Mouse (Mus musculus): ENCODE measurements around the gene Rora. TPM values are rescaled to one million over a fixed set of nuclear protein-coding genes. Genes with fewer than 3 reads are reported as not detected.
A peak's percentile ranks its signal among the peaks of the same experiment; 100 is the strongest.

Gene Rora
- polyA plus RNA-seq, 1 experiment from 2014 or later = 9.4 TPM

DNA sequence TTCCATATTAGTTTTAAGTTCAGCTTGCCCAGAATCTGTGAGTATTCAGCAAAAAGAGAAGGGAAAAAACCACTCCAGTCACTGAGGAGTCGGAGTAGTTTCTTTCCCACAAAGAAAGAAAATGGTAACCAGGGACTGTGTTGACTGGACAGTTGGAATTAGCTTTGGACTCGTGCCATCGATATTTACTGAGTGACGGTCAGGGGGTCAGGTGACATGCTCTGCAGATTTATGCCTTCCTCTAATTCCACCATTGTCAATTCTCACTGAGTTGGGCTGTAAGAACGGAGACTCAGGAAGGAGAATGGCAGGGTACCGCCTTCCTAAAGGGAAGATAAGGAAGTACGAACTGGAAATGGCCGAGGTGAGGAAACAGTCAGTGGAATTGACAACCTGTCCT is 670.2 kb downstream of the Rora start:
- no peak for ATAC-seq (ENCODE audit: low FRiP score, low TSS enrichment)
- Histone ChIP-seq H3K9me3 (ENCODE audit: low read length) (no peaks in the 10 kb centered on the region), H3K4me2 (replicated peaks; ENCODE audit: low read depth, low read length) (no peak overlapping the region), H3K4me3 (ENCODE audit: low read length) (no peak overlapping the region), H3K27me3 (ENCODE audit: insufficient read depth, low read length) (no peaks in the 10 kb centered on the region), H3K27ac (ENCODE audit: low read length) (peak overlapping the region; percentile 65), H3K9ac (replicated peaks; ENCODE audit: low read length) (no peak overlapping the region), H3K36me3 (ENCODE audit: insufficient read depth, low read length) (no peaks in the 10 kb centered on the region), H3K4me1 (ENCODE audit: insufficient read depth, low read length) (peaks cover 20% of the 10 kb centered on the region; the same call in 1 of the 2 replicates)
- WGBS = 36% methylated on average over 8 of the region's 8 CpGs

DNA sequence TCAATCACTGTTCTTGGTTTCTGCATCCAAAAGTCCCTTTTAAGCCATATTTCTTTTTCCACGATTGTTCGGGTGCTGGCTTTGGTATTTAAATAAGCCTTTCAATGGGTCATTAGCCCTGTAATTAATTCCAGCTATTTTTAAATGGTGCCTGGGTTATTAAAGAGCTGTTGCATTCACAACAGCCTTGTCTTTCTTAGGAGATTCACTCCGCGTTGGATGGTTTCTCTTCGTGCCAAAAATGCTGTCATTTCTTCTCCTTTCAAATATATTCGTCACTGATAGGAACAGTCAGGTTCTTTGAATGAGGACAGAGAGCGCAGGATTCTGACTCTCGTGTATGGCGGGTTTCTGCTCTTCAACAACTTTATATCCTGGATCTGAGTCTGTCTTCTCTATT is 673.5 kb downstream of the Rora start:
- Histone ChIP-seq H3K9ac (replicated peaks; ENCODE audit: low read length) (no peak overlapping the region), H3K4me2 (replicated peaks; ENCODE audit: low read depth, low read length) (no peak overlapping the region), H3K4me1 (ENCODE audit: insufficient read depth, low read length) (peaks cover 8% of the 10 kb centered on the region; the same call in 1 of the 2 replicates), H3K36me3 (ENCODE audit: insufficient read depth, low read length) (no peaks in the 10 kb centered on the region), H3K27ac (ENCODE audit: low read length) (no peak overlapping the region), H3K4me3 (ENCODE audit: low read length) (no peak overlapping the region), H3K27me3 (ENCODE audit: insufficient read depth, low read length) (no peaks in the 10 kb centered on the region), H3K9me3 (ENCODE audit: low read length) (no peaks in the 10 kb centered on the region; the same call in 1 of the 2 replicates)
- 61% methylated on average over 9 of the region's 9 CpGs for WGBS
- no peak for ATAC-seq (ENCODE audit: low FRiP score, low TSS enrichment)

DNA sequence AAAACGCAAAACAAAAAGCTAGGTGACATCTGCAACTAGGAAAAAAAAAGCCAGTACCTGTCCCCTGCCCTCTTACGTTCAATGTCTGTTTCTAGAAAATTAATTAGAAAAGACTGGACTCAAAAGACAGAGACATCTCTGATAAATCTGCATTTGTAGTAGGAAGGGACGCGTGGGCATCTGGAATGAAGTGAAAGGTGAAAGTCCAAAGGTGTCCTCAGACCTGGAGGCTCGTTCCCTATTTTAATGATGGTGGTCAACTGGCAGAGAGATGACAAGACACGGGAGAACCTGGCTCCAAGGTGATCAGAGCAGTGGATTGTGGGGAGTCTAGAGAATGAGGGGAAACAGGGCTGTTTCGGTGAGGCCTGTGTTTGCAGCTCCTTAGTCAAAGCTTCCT is 674.0 kb downstream of the Rora start:
- ATAC-seq (ENCODE audit: low FRiP score, low TSS enrichment) = no peak
- Histone ChIP-seq H3K4me2 (replicated peaks; ENCODE audit: low read depth, low read length) (no peak overlapping the region), H3K27me3 (ENCODE audit: insufficient read depth, low read length) (no peaks in the 10 kb centered on the region), H3K4me3 (ENCODE audit: low read length) (no peak overlapping the region), H3K4me1 (ENCODE audit: insufficient read depth, low read length) (peaks cover 8% of the 10 kb centered on the region; the same call in 1 of the 2 replicates), H3K9ac (replicated peaks; ENCODE audit: low read length) (no peak overlapping the region), H3K36me3 (ENCODE audit: insufficient read depth, low read length) (no peaks in the 10 kb centered on the region), H3K27ac (ENCODE audit: low read length) (no peak overlapping the region), H3K9me3 (ENCODE audit: low read length) (no peaks in the 10 kb centered on the region; the same call in 1 of the 2 replicates)
- WGBS = 80% methylated on average over 7 of the region's 7 CpGs

DNA sequence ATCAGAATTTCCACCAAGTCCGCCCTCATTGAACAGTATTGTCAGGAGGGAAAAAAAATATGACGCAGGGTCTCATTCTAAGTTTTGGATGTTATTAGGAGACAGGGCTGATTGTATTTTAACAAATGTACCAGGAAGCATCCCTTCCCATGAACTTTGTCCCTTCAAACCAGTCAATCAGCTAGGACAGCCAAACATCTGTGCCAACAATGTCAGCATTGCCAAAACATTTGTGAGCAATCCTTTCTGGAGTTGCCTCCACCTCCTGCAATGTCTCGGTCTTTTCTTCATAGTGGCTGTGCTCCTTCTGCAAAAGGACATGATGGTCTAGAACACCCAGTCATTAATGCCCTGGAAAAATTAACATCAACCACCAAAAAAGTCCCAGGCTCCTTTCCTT is 678.2 kb downstream of the Rora start:
- H3K4me2 ChIP-seq (replicated peaks; ENCODE audit: low read depth, low read length) = no peak overlapping the region
- ATAC-seq (ENCODE audit: low FRiP score, low TSS enrichment) = no peak
- no peak overlapping the region for H3K4me3 ChIP-seq (ENCODE audit: low read length)
- H3K36me3 ChIP-seq (ENCODE audit: insufficient read depth, low read length) = no peaks in the 10 kb centered on the region
- no peak overlapping the region for H3K9ac ChIP-seq (replicated peaks; ENCODE audit: low read length)
- 87% methylated on average over 3 of the region's 3 CpGs for WGBS
- no peak overlapping the region for H3K27ac ChIP-seq (ENCODE audit: low read length)
- H3K27me3 ChIP-seq (ENCODE audit: insufficient read depth, low read length) = no peaks in the 10 kb centered on the region
- peaks cover 14% of the 10 kb centered on the region for H3K4me1 ChIP-seq (ENCODE audit: insufficient read depth, low read length)
- no peaks in the 10 kb centered on the region; the same call in 1 of the 2 replicates for H3K9me3 ChIP-seq (ENCODE audit: low read length)

DNA sequence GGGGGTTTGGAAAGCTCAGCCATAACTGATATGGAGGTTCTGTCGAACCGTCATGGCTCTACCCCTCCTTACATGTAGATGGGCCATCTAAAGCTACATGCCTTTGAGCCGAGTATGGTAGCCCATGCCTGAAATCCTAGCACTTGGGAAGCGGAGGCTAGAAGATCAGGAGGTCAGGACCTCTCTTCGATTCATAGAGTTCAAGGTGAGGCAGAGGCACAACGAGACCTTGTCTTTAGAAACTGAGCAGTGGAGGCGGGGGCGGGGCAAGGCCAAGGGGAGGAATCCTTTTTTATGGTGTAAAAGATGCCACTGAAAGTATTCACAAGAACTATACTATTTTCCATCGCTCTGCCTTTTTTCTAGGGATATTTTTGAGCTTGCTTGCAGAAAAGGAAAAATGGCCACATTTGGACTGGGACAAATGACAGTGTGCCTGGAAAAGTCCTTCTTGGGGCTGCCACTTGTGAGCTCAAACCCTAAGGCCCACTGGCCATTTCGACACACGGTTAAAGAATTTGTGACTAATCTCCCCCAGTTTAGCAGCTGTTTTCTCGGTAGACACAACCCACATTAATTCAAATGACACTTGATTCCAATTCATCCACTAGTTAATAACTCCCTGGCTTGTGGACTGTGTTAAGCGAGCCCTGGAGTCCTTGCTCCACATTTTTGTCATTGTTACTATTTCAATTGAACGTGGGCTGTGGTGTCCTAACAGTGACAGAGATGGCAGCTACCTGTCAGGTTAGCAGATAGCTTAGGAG is 679.4 kb downstream of the Rora start:
- Histone ChIP-seq H3K9me3 (ENCODE audit: low read length) (no peaks in the 10 kb centered on the region; the same call in 1 of the 2 replicates), H3K4me2 (replicated peaks; ENCODE audit: low read depth, low read length) (no peak overlapping the region), H3K4me3 (ENCODE audit: low read length) (no peak overlapping the region), H3K4me1 (ENCODE audit: insufficient read depth, low read length) (peaks cover 14% of the 10 kb centered on the region), H3K36me3 (ENCODE audit: insufficient read depth, low read length) (no peaks in the 10 kb centered on the region), H3K27me3 (ENCODE audit: insufficient read depth, low read length) (no peaks in the 10 kb centered on the region), H3K27ac (ENCODE audit: low read length) (no peak overlapping the region), H3K9ac (replicated peaks; ENCODE audit: low read length) (no peak overlapping the region)
- 70% methylated on average over 14 of the region's 14 CpGs for WGBS
- no peak for ATAC-seq (ENCODE audit: low FRiP score, low TSS enrichment)

DNA sequence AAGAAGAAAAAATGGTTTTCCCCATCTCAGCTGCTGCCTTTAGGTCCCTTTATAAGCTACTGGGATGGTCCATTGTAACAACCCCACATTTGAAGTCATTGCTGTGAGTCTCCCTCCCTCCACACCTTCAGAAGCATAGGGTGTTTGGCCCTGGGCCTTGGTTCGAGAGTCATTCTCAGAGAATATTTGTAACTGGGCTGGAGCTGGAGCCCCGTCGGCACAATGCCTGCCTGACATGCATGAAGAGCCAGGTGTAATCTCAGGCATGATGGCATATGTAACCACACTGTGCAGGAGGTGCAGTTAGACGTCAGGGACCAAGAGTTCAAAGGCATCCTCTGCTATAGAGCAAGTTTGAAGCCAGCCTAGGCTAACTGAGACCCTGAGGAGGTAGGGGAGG is 680.1 kb downstream of the Rora start:
- H3K4me2 ChIP-seq (replicated peaks; ENCODE audit: low read depth, low read length) = no peak overlapping the region
- H3K4me3 ChIP-seq (ENCODE audit: low read length) = no peak overlapping the region
- H3K9me3 ChIP-seq (ENCODE audit: low read length) = no peaks in the 10 kb centered on the region; the same call in 1 of the 2 replicates
- WGBS = 58% methylated on average over 4 of the region's 4 CpGs
- no peaks in the 10 kb centered on the region for H3K27me3 ChIP-seq (ENCODE audit: insufficient read depth, low read length)
- H3K4me1 ChIP-seq (ENCODE audit: insufficient read depth, low read length) = peaks cover 14% of the 10 kb centered on the region
- H3K36me3 ChIP-seq (ENCODE audit: insufficient read depth, low read length) = no peaks in the 10 kb centered on the region
- no peak overlapping the region for H3K9ac ChIP-seq (replicated peaks; ENCODE audit: low read length)
- ATAC-seq (ENCODE audit: low FRiP score, low TSS enrichment) = no peak
- H3K27ac ChIP-seq (ENCODE audit: low read length) = no peak overlapping the region

DNA sequence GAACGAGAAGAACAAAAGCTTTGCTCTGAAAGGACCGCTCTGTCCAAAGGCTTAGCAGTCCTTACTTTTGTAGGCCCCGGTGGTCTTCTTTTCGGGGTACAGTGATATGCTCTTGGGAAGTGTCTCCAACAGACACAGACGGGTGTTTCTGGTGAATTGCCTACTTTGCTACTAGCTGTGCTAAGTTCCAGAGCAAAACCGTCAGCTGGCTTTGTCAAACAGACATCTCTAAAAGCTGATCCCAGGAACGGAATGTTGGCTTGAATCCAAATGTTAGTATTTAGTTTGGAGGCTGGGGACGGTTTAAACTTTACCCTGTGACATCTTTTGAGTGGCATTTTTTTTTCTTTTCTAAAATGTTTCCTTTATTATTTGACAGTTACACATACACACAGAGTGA is 680.5 kb downstream of the Rora start:
- Histone ChIP-seq H3K4me2 (replicated peaks; ENCODE audit: low read depth, low read length) (no peak overlapping the region), H3K27ac (ENCODE audit: low read length) (no peak overlapping the region), H3K27me3 (ENCODE audit: insufficient read depth, low read length) (no peaks in the 10 kb centered on the region), H3K9ac (replicated peaks; ENCODE audit: low read length) (no peak overlapping the region), H3K4me1 (ENCODE audit: insufficient read depth, low read length) (peaks cover 14% of the 10 kb centered on the region), H3K36me3 (ENCODE audit: insufficient read depth, low read length) (no peaks in the 10 kb centered on the region), H3K4me3 (ENCODE audit: low read length) (no peak overlapping the region), H3K9me3 (ENCODE audit: low read length) (no peaks in the 10 kb centered on the region; the same call in 1 of the 2 replicates)
- WGBS = 54% methylated on average over 8 of the region's 8 CpGs
- no peak for ATAC-seq (ENCODE audit: low FRiP score, low TSS enrichment)

DNA sequence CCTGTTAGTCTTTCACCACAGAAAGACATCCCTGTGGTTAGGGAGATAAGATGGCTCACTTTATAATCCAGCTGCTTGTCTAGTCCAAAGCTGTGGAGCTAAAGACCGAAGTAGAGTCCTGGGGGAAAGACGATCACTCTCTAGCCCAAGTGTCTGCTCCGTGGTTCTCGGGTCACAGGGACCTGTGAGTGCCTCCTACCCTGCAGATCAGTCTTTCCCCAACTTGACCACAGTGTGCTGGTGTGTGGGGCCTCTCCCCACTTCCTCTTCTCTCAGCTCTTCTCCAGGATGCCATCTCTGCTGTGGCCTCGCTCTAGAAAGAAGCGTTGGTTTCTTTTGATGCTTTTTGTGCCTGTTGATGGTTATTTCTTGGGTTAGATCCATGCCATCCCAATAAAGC is 682.5 kb downstream of the Rora start:
- Histone ChIP-seq H3K9me3 (ENCODE audit: low read length) (no peaks in the 10 kb centered on the region), H3K4me2 (replicated peaks; ENCODE audit: low read depth, low read length) (no peak overlapping the region), H3K9ac (replicated peaks; ENCODE audit: low read length) (no peak overlapping the region), H3K36me3 (ENCODE audit: insufficient read depth, low read length) (no peaks in the 10 kb centered on the region), H3K4me3 (ENCODE audit: low read length) (no peak overlapping the region), H3K27ac (ENCODE audit: low read length) (no peak overlapping the region), H3K27me3 (ENCODE audit: insufficient read depth, low read length) (no peaks in the 10 kb centered on the region), H3K4me1 (ENCODE audit: insufficient read depth, low read length) (peaks cover 14% of the 10 kb centered on the region)
- 82% methylated on average over 6 of the region's 6 CpGs for WGBS
- ATAC-seq (ENCODE audit: low FRiP score, low TSS enrichment) = no peak

DNA sequence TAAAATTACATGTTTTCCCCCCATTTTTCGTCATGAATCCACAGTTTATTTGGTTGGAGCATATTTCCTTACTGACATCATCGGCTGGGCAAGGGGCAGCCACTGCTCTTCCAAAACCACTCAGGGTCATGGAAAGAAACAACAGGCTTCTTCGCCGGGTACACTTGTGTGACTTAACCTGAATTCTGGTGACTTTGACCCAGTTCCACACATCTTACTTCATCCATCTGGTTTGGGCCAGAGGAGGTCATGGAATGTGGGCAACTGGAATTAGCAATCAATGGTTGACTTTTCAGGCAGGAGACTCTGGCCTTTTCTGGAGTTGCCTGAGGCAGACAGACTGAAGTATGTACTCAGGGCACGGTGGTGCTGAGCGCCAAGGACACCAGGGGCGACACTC is 685.6 kb downstream of the Rora start:
- no peak overlapping the region for H3K4me2 ChIP-seq (replicated peaks; ENCODE audit: low read depth, low read length)
- H3K4me1 ChIP-seq (ENCODE audit: insufficient read depth, low read length) = peaks cover 7% of the 10 kb centered on the region
- H3K9me3 ChIP-seq (ENCODE audit: low read length) = no peaks in the 10 kb centered on the region
- 85% methylated on average over 7 of the region's 7 CpGs for WGBS
- H3K27me3 ChIP-seq (ENCODE audit: insufficient read depth, low read length) = no peaks in the 10 kb centered on the region
- H3K36me3 ChIP-seq (ENCODE audit: insufficient read depth, low read length) = no peaks in the 10 kb centered on the region
- no peak overlapping the region for H3K9ac ChIP-seq (replicated peaks; ENCODE audit: low read length)
- H3K27ac ChIP-seq (ENCODE audit: low read length) = no peak overlapping the region
- H3K4me3 ChIP-seq (ENCODE audit: low read length) = no peak overlapping the region
- no peak for ATAC-seq (ENCODE audit: low FRiP score, low TSS enrichment)

DNA sequence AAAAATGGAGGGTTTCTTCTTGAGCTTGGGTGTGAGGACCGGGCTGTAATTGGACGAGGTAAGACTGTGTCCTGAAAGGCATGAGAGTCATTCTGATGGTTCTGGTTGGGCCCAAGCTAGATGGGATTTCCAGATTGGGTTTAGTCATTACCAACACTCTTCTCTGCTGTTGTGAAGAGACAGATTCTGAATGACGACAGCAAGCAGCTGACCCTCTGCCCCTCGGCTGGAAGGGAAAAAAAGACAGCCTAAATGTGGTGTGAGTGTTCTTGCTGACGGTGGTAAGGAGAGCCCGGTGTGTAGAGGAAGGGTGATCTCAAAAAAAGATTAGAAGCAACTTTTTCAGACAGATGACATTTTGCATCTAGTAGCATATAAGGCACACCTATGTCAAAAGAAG is 686.2 kb downstream of the Rora start:
- H3K4me1 ChIP-seq (ENCODE audit: insufficient read depth, low read length) = peaks cover under 1% of the 10 kb centered on the region; the same call in 1 of the 2 replicates
- no peaks in the 10 kb centered on the region for H3K9me3 ChIP-seq (ENCODE audit: low read length)
- no peak overlapping the region for H3K27ac ChIP-seq (ENCODE audit: low read length)
- 81% methylated on average over 6 of the region's 6 CpGs for WGBS
- H3K4me2 ChIP-seq (replicated peaks; ENCODE audit: low read depth, low read length) = no peak overlapping the region
- no peaks in the 10 kb centered on the region for H3K27me3 ChIP-seq (ENCODE audit: insufficient read depth, low read length)
- no peak for ATAC-seq (ENCODE audit: low FRiP score, low TSS enrichment)
- no peak overlapping the region for H3K9ac ChIP-seq (replicated peaks; ENCODE audit: low read length)
- no peaks in the 10 kb centered on the region for H3K36me3 ChIP-seq (ENCODE audit: insufficient read depth, low read length)
- H3K4me3 ChIP-seq (ENCODE audit: low read length) = no peak overlapping the region

All from kidney, embryonic 16.5 days (tissue).